Mouse (Mus musculus): ENCODE results near the gene Srr.

The Srr gene

GRCm38 (mm10) chr11:74865252-74865651 is 60.5 kb downstream of the Srr start:
- no peak for DNase-seq (ENCODE audit: low read depth, low spot score)

- no peak for DNase-seq (ENCODE audit: low read depth, low spot score)
Observed at GRCm38 (mm10) chr11:74864421-74864820, 61.3 kb downstream of the Srr start.

- DNase-seq (ENCODE audit: low read depth, low spot score) = no peak
Observed at GRCm38 (mm10) chr11:74863471-74863870, 62.3 kb downstream of the Srr start.

- DNase-seq (ENCODE audit: low read depth, low spot score) = no peak
Observed at GRCm38 (mm10) chr11:74862129-74862528, 63.6 kb downstream of the Srr start.

GRCm38 (mm10) chr11:74857756-74858155 is 68.0 kb downstream of the Srr start:
- DNase-seq (ENCODE audit: low read depth, low spot score) = no peak

Measured in CD4-positive, CD25-positive, alpha-beta regulatory T cell, adult 2 months (primary cell).